Mouse (Mus musculus): ENCODE data around the gene Spx.

Gene Spx

GRCm38 (mm10) chr6:142412906-142413491 lies at the start of gene Spx:
Spx (plus strand) TSS chr6:142413441.
- DNase-seq, result no peak

GRCm38 (mm10) chr6:142365742-142366472 lies 47.3 kb upstream of the Spx start:
- DNase-seq, result no peak

GRCm38 (mm10) chr6:142366473-142367018 lies 46.7 kb upstream of the Spx start:
- no peak for DNase-seq

GRCm38 (mm10) chr6:142367565-142367964 lies 45.7 kb upstream of the Spx start:
- no peak for DNase-seq

GRCm38 (mm10) chr6:142369568-142369967 lies 43.7 kb upstream of the Spx start:
- DNase-seq, result no peak

- DNase-seq, result no peak
Observed at GRCm38 (mm10) chr6:142377081-142377480, 36.2 kb upstream of the Spx start.

GRCm38 (mm10) chr6:142378576-142379330 lies 34.5 kb upstream of the Spx start:
- DNase-seq, result no peak

GRCm38 (mm10) chr6:142379961-142380360 lies 33.3 kb upstream of the Spx start:
- DNase-seq, result no peak

GRCm38 (mm10) chr6:142381615-142382014 lies 31.6 kb upstream of the Spx start:
- no peak for DNase-seq

- DNase-seq, result no peak
Observed at GRCm38 (mm10) chr6:142384521-142384920, 28.7 kb upstream of the Spx start.

GRCm38 (mm10) chr6:142386285-142387010 lies 26.8 kb upstream of the Spx start:
- DNase-seq, result no peak

- peak; percentile 96 for DNase-seq
Observed at GRCm38 (mm10) chr6:142387011-142387754, 26.1 kb upstream of the Spx start, which contains the start of the genes Recql and Golt1b. Recql (minus strand) TSS chr6:142387087. Golt1b (plus strand) TSS chr6:142387221.

GRCm38 (mm10) chr6:142387755-142388271 lies 25.4 kb upstream of the Spx start:
- DNase-seq, result no peak

- no peak for DNase-seq
Observed at GRCm38 (mm10) chr6:142389101-142389500, 24.1 kb upstream of the Spx start.

- no peak for DNase-seq
Observed at GRCm38 (mm10) chr6:142392312-142392711, 20.9 kb upstream of the Spx start.

- DNase-seq, result no peak
Observed at GRCm38 (mm10) chr6:142394669-142395068, 18.6 kb upstream of the Spx start.

GRCm38 (mm10) chr6:142395756-142396155 lies 17.5 kb upstream of the Spx start:
- no peak for DNase-seq

GRCm38 (mm10) chr6:142411140-142411539 lies 2.1 kb upstream of the Spx start:
- DNase-seq, result no peak

GRCm38 (mm10) chr6:142413845-142414244 lies 604 bp downstream of the Spx start:
- DNase-seq, result no peak

GRCm38 (mm10) chr6:142414597-142414996 lies 1.4 kb downstream of the Spx start:
- DNase-seq, result peak; percentile 5

GRCm38 (mm10) chr6:142424976-142425375 lies 11.7 kb downstream of the Spx start:
- no peak for DNase-seq

- no peak for DNase-seq
Observed at GRCm38 (mm10) chr6:142429072-142429471, 15.8 kb downstream of the Spx start.
